Mouse (Mus musculus): Measurements from ENCODE around the gene Foxd2.

GRCm38 (mm10) chr4:114912705-114913593 lies 4.3 kb upstream of the Foxd2 start:
- no peak for TF ChIP-seq CTCF (IDR thresholded peaks at IDR 0.05; ENCODE audit: control insufficient read depth, insufficient read depth, low read length)
- TF ChIP-seq POLR2A (IDR thresholded peaks at IDR 0.05; ENCODE audit: borderline replicate concordance, control insufficient read depth, low read depth, low read length): no peak

Data from bone marrow, adult 2 months (tissue).